Mouse (Mus musculus): Measurements from ENCODE around the gene Gal. TPM values are rescaled to one million over a fixed set of nuclear protein-coding genes. Genes with fewer than 3 reads are reported as not detected.

The Gal gene
- polyA plus RNA-seq, 1 experiment from 2014 or later: 2.5 TPM

GRCm38 (mm10) chr19:3401943-3402342, 12.4 kb downstream of the Gal start:
- Histone ChIP-seq H3K36me3 (ENCODE audit: control insufficient read depth, insufficient read depth, low read length) (no peaks in the 10 kb centered on the region), H3K27ac (ENCODE audit: low read depth, low read length) (no peak overlapping the region), H3K4me2 (no peak overlapping the region), H3K4me3 (ENCODE audit: low read depth, low read length) (no peak overlapping the region), H3K27me3 (ENCODE audit: control insufficient read depth, insufficient read depth, low read length) (no peaks in the 10 kb centered on the region), H3K4me1 (ENCODE audit: control insufficient read depth, insufficient read depth, low read length) (no peaks in the 10 kb centered on the region), H3K9me3 (ENCODE audit: control insufficient read depth, low read length) (no peaks in the 10 kb centered on the region), H3K9ac (ENCODE audit: low read length) (no peak overlapping the region)
- 59% methylated on average over 7 of the region's 7 CpGs for WGBS
- DNase-seq (ENCODE audit: low spot score, missing footprints): no peak
- no peak for ATAC-seq (ENCODE audit: low FRiP score)

DNA sequence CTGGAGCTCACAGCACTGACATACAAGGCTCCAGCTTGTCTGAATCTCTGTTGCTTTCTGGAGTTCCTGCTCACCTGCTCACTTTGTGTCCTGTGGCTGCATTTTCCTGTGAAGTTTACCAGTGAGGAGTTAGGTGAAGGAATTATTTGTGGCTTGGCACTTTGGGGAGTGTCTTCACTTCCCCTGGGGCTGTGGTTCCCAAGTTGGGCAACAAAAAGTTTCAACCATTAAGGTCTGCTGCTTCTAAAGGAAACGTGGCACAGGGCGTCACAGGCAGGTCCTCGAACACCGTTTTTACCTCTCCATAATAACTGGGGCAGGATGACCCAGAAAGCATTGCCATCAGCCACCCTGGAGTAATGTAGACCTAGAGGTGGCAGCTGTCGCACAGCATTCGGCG, 12.8 kb downstream of the Gal start:
- Histone ChIP-seq H3K9ac (ENCODE audit: low read length) (no peak overlapping the region), H3K4me3 (ENCODE audit: low read depth, low read length) (no peak overlapping the region), H3K9me3 (ENCODE audit: control insufficient read depth, low read length) (no peaks in the 10 kb centered on the region), H3K36me3 (ENCODE audit: control insufficient read depth, insufficient read depth, low read length) (no peaks in the 10 kb centered on the region), H3K27ac (ENCODE audit: low read depth, low read length) (no peak overlapping the region), H3K4me2 (no peak overlapping the region), H3K27me3 (ENCODE audit: control insufficient read depth, insufficient read depth, low read length) (no peaks in the 10 kb centered on the region), H3K4me1 (ENCODE audit: control insufficient read depth, insufficient read depth, low read length) (no peaks in the 10 kb centered on the region)
- DNase-seq (ENCODE audit: low spot score, missing footprints) (no peak), ATAC-seq (ENCODE audit: low FRiP score) (no peak)
- 89% methylated on average over 7 of the region's 7 CpGs for WGBS

- Histone ChIP-seq H3K27ac (ENCODE audit: low read depth, low read length) (no peak overlapping the region), H3K4me2 (no peak overlapping the region), H3K4me3 (ENCODE audit: low read depth, low read length) (no peak overlapping the region), H3K9me3 (ENCODE audit: control insufficient read depth, low read length) (no peaks in the 10 kb centered on the region), H3K36me3 (ENCODE audit: control insufficient read depth, insufficient read depth, low read length) (no peaks in the 10 kb centered on the region), H3K27me3 (ENCODE audit: control insufficient read depth, insufficient read depth, low read length) (no peaks in the 10 kb centered on the region), H3K9ac (ENCODE audit: low read length) (no peak overlapping the region), H3K4me1 (ENCODE audit: control insufficient read depth, insufficient read depth, low read length) (no peaks in the 10 kb centered on the region)
- WGBS: 84% methylated on average over 4 of the region's 4 CpGs
- no peak for DNase-seq (ENCODE audit: low spot score, missing footprints)
- no peak for ATAC-seq (ENCODE audit: low FRiP score)
Measured at GRCm38 (mm10) chr19:3400057-3400456, 14.3 kb downstream of the Gal start.

DNA sequence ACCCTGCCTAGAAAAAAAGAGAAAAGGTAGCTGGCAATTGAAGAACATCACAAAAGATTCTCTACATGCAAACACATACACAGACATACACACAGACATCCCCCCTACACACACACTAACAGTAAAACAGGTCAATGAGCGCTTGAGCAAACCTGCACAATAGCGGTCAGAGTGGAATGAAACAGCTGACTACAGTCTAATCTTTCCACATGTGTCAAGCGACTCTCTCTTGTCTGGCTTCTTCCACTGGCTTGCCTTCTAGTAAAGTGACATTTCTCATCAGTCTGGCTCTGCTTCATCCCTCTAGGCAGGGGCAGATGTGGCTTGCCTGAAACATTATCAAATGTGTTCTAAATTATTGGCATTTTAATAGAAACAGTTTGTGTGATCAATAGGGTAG, 20.1 kb downstream of the Gal start:
- DNase-seq (ENCODE audit: low spot score, missing footprints) (no peak), ATAC-seq (ENCODE audit: low FRiP score) (no peak)
- Histone ChIP-seq H3K9ac (ENCODE audit: low read length) (no peak overlapping the region), H3K4me2 (no peak overlapping the region), H3K9me3 (ENCODE audit: control insufficient read depth, low read length) (no peaks in the 10 kb centered on the region), H3K27ac (ENCODE audit: low read depth, low read length) (no peak overlapping the region), H3K4me1 (ENCODE audit: control insufficient read depth, insufficient read depth, low read length) (no peaks in the 10 kb centered on the region), H3K27me3 (ENCODE audit: control insufficient read depth, insufficient read depth, low read length) (no peaks in the 10 kb centered on the region), H3K4me3 (ENCODE audit: low read depth, low read length) (no peak overlapping the region), H3K36me3 (ENCODE audit: control insufficient read depth, insufficient read depth, low read length) (no peaks in the 10 kb centered on the region)
- WGBS: 82% methylated on average over 3 of the region's 3 CpGs

DNA sequence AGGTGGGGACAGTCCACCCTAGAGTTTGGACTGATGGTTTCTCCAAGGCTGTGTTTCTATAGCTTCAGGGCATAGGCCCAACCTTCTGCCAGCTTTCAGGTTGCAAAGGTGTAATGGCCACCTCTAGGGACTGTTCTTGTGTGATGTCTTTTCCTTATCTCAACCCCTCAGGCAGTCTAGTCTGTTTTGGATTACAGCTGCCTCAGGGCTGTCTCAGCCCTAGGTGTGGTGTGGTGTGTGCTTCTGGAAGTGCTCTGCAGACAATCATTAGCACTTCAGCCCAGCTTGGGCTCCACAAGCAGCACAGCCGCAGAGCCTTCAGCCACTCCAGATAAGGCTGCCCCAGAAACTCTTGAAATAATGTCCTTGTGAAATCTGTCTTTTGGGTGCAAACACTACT, 22.0 kb downstream of the Gal start:
- 95% methylated on average over 1 of the region's 1 CpGs for WGBS
- no peak overlapping the region for H3K9ac ChIP-seq (ENCODE audit: low read length)
- H3K4me3 ChIP-seq (ENCODE audit: low read depth, low read length): no peak overlapping the region
- H3K4me1 ChIP-seq (ENCODE audit: control insufficient read depth, insufficient read depth, low read length): 0 out of 2 replicates have a peak, but pooled peaks cover 3% of the 10 kb centered on the region
- H3K9me3 ChIP-seq (ENCODE audit: control insufficient read depth, low read length): no peaks in the 10 kb centered on the region
- 0 out of 2 replicates have a peak, but pooled peaks cover 2% of the 10 kb centered on the region for H3K27me3 ChIP-seq (ENCODE audit: control insufficient read depth, insufficient read depth, low read length)
- DNase-seq (ENCODE audit: low spot score, missing footprints) (no peak), ATAC-seq (ENCODE audit: low FRiP score) (no peak)
- H3K27ac ChIP-seq (ENCODE audit: low read depth, low read length): no peak overlapping the region
- H3K4me2 ChIP-seq: no peak overlapping the region
- H3K36me3 ChIP-seq (ENCODE audit: control insufficient read depth, insufficient read depth, low read length): no peaks in the 10 kb centered on the region

DNA sequence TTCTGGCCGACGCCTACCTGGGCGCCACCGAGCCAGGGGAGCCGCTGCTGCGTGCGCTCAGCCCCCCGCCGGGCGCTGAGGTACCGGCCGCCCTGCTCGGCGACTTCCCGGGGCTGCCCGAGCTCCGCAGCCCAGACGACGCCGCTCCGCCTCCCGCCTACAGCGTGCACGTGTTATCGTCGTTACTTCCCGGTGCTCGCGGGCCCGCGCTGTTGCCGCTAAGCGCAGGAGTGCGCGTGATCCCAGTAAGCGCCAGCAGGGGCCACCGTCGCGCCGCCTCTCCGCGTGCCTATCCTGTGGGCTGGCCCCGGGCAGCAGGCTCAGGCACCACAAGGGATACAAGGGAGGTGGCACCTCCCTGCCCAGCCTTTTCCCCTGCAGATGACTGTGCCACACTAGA, 25.3 kb downstream of the Gal start:
- Histone ChIP-seq H3K4me1 (ENCODE audit: control insufficient read depth, insufficient read depth, low read length) (0 out of 2 replicates have a peak, but pooled peaks cover 3% of the 10 kb centered on the region), H3K36me3 (ENCODE audit: control insufficient read depth, insufficient read depth, low read length) (no peaks in the 10 kb centered on the region), H3K9me3 (ENCODE audit: control insufficient read depth, low read length) (no peaks in the 10 kb centered on the region), H3K4me3 (ENCODE audit: low read depth, low read length) (peak overlapping the region; percentile 36), H3K27ac (ENCODE audit: low read depth, low read length) (no peak overlapping the region), H3K4me2 (peak overlapping the region; percentile 71), H3K27me3 (ENCODE audit: control insufficient read depth, insufficient read depth, low read length) (0 out of 2 replicates have a peak, but pooled peaks cover 2% of the 10 kb centered on the region), H3K9ac (ENCODE audit: low read length) (peak overlapping the region; percentile 53)
- peak; percentile 93 for ATAC-seq (ENCODE audit: low FRiP score)
- peak; percentile 96 for DNase-seq (ENCODE audit: low spot score, missing footprints)
- WGBS: under 1% methylated on average over 29 of the region's 43 CpGs

DNA sequence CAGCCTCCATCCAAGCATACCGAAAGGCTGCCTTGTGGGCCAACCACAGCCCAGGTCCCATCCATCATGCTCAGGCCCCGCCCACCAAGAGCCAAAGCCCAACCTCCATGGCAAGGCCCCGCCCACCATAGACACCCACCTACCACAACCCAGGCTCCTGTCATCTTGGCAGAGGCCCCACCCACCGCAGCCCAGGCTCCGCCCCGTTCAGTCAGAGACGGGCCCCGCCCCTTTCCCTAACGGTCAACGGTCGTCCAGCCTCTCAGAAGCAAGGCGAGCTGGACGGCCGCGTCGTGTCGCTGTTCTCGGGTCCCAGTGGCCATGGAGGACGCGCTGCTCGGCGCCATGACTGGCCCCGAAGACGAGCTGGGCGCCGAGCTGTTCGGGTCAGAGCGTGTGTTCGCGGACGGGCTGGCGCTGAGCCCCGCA, 25.7 kb downstream of the Gal start, which contains the start of gene Tesmin:
Gene Tesmin (plus strand): TSS at position 229 of the 429 bp plus-strand sequence.
- ATAC-seq (ENCODE audit: low FRiP score) (peak; percentile 92), DNase-seq (ENCODE audit: low spot score, missing footprints) (peak; percentile 98)
- H3K9me3 ChIP-seq (ENCODE audit: control insufficient read depth, low read length): no peaks in the 10 kb centered on the region
- peak within 1 kb of the TSS; percentile 53 for H3K9ac ChIP-seq (ENCODE audit: low read length)
- peak within 1 kb of the TSS; percentile 36 for H3K4me3 ChIP-seq (ENCODE audit: low read depth, low read length)
- 2% methylated on average over 33 of the region's 33 CpGs for WGBS
- no peak within 1 kb of the TSS for H3K27ac ChIP-seq (ENCODE audit: low read depth, low read length)
- no peaks in the 10 kb centered on the region for H3K36me3 ChIP-seq (ENCODE audit: control insufficient read depth, insufficient read depth, low read length)
- 0 out of 2 replicates have a peak, but pooled peaks cover 3% of the 10 kb centered on the region for H3K4me1 ChIP-seq (ENCODE audit: control insufficient read depth, insufficient read depth, low read length)
- H3K27me3 ChIP-seq (ENCODE audit: control insufficient read depth, insufficient read depth, low read length): 0 out of 2 replicates have a peak, but pooled peaks cover 2% of the 10 kb centered on the region
- H3K4me2 ChIP-seq: peak within 1 kb of the TSS; percentile 71

DNA sequence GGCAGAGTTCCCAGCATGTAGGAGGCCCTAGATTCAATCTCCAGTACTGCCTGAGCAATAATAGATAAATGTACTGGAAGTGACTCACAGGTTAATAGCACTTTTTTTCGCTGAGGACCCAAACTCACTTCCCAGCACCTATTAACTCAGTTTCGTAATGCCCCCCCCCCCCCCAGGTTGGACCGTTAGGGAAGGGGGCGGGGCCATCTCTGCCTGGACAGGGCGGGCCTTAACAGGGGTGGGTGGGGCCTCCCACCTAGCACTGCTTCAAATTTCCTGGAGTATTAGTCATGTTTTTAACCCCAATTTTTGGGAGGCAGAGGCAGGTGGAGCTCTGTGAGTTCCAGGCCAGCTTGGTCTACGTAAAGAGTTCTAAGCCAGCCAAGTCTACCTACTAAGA, 26.3 kb downstream of the Gal start:
- H3K36me3 ChIP-seq (ENCODE audit: control insufficient read depth, insufficient read depth, low read length): no peaks in the 10 kb centered on the region
- no peak overlapping the region for H3K4me2 ChIP-seq
- H3K27me3 ChIP-seq (ENCODE audit: control insufficient read depth, insufficient read depth, low read length): 0 out of 2 replicates have a peak, but pooled peaks cover 2% of the 10 kb centered on the region
- 0 out of 2 replicates have a peak, but pooled peaks cover 3% of the 10 kb centered on the region for H3K4me1 ChIP-seq (ENCODE audit: control insufficient read depth, insufficient read depth, low read length)
- H3K4me3 ChIP-seq (ENCODE audit: low read depth, low read length): no peak overlapping the region
- no peaks in the 10 kb centered on the region for H3K9me3 ChIP-seq (ENCODE audit: control insufficient read depth, low read length)
- ATAC-seq (ENCODE audit: low FRiP score) (no peak), DNase-seq (ENCODE audit: low spot score, missing footprints) (no peak)
- WGBS: 65% methylated on average over 6 of the region's 6 CpGs
- H3K27ac ChIP-seq (ENCODE audit: low read depth, low read length): no peak overlapping the region
- no peak overlapping the region for H3K9ac ChIP-seq (ENCODE audit: low read length)

DNA sequence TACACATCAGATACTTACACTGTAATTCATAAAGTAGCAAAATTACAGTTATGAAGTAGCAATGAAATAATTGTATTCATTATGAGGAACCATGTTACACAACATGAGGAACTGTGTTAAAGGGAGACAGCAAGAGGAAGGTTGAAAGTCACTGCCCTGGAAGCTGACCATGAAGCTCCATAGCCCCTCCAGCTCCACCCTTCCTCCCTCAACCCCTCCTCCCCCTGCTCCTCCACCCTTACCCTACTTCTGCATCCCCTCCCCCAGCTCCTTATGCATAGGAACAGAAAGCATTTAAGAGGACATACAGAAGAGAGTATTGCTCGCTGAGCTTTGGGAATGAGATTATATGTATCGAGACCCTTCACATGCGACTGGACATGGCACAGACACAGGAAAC, 35.7 kb downstream of the Gal start:
- H3K27ac ChIP-seq (ENCODE audit: low read depth, low read length): no peak overlapping the region
- ATAC-seq (ENCODE audit: low FRiP score) (no peak), DNase-seq (ENCODE audit: low spot score, missing footprints) (no peak)
- H3K9ac ChIP-seq (ENCODE audit: low read length): no peak overlapping the region
- H3K4me1 ChIP-seq (ENCODE audit: control insufficient read depth, insufficient read depth, low read length): no peaks in the 10 kb centered on the region
- H3K27me3 ChIP-seq (ENCODE audit: control insufficient read depth, insufficient read depth, low read length): no peaks in the 10 kb centered on the region
- H3K4me3 ChIP-seq (ENCODE audit: low read depth, low read length): no peak overlapping the region
- 89% methylated on average over 3 of the region's 3 CpGs for WGBS
- no peaks in the 10 kb centered on the region for H3K9me3 ChIP-seq (ENCODE audit: control insufficient read depth, low read length)
- no peak overlapping the region for H3K4me2 ChIP-seq
- no peaks in the 10 kb centered on the region for H3K36me3 ChIP-seq (ENCODE audit: control insufficient read depth, insufficient read depth, low read length)

Data from midbrain, embryonic 11.5 days (tissue).